Mouse (Mus musculus) thymus, postnatal 0 days (tissue): ENCODE measurements around the gene 2310050C09Rik. TPM values are rescaled to one million over a fixed set of nuclear protein-coding genes. Genes with fewer than 3 reads are reported as not detected.

Experiments used
- DNase-seq: peaks from one replicate; pipeline ENCODE4 v3.0.0-alpha.2; 2015; ENCODE audit warnings: low spot score
- polyA plus RNA-seq: library from polyadenylated mRNA; unstranded; fragments of >200 nt; fragmentation: Nextera tagmentation; extraction: Ambion mirVana; gene quantifications from 2 replicates; pipeline ENCODE4 v1.2.1, GENCODE M21; 2015

2310050C09Rik gene
- 0.19 TPM in 1 of 2 replicates, not detected in the other for polyA plus RNA-seq

GRCm38 (mm10) chr3:92870116-92870515 lies at the start of gene 2310050C09Rik:
Gene 2310050C09Rik (minus strand): TSS chr3:92870216.
- DNase-seq: no peak

- DNase-seq: no peak
These were observed 37.6 kb upstream of the 2310050C09Rik start for GRCm38 (mm10) chr3:92907571-92907970.

GRCm38 (mm10) chr3:92905182-92905581 lies 35.2 kb upstream of the 2310050C09Rik start:
- DNase-seq: no peak

- DNase-seq: no peak
These were observed 33.6 kb upstream of the 2310050C09Rik start for GRCm38 (mm10) chr3:92903640-92904039.

GRCm38 (mm10) chr3:92902992-92903391 lies 33.0 kb upstream of the 2310050C09Rik start:
- no peak for DNase-seq

- DNase-seq: no peak
These were observed 24.5 kb upstream of the 2310050C09Rik start for GRCm38 (mm10) chr3:92894489-92894888.

- no peak for DNase-seq
These were observed 24.0 kb upstream of the 2310050C09Rik start for GRCm38 (mm10) chr3:92894063-92894462.

- no peak for DNase-seq
These were observed 4.2 kb upstream of the 2310050C09Rik start for GRCm38 (mm10) chr3:92874180-92874579.

- no peak for DNase-seq
These were observed 18.8 kb downstream of the 2310050C09Rik start, which contains the start of gene Lce1l for GRCm38 (mm10) chr3:92851186-92851585. Gene Lce1l (minus strand): TSS chr3:92851286.

- DNase-seq: no peak
These were observed 42.9 kb downstream of the 2310050C09Rik start, which contains the start of gene Kprp for GRCm38 (mm10) chr3:92827108-92827507. Gene Kprp (minus strand): TSS chr3:92827247.

GRCm38 (mm10) chr3:92825808-92826207 lies 44.2 kb downstream of the 2310050C09Rik start:
- no peak for DNase-seq

Other genes with a start within 250 kb of the 2310050C09Rik start
- gene Lce6a, start 248.6 kb downstream of the 2310050C09Rik start, polyA plus RNA-seq: not detected in 2 replicates
- 0.34 TPM in 1 of 2 replicates, not detected in the other for gene Lce1a1, start 221.9 kb downstream of the 2310050C09Rik start, polyA plus RNA-seq
- not detected in 2 replicates for gene Lce1b, start 213.3 kb downstream of the 2310050C09Rik start, polyA plus RNA-seq
- 0.20 and 0.49 TPM in 2 replicates for gene Lce1a2, start 199.9 kb downstream of the 2310050C09Rik start, polyA plus RNA-seq
- gene Lce1c, start 191.0 kb downstream of the 2310050C09Rik start, polyA plus RNA-seq: not detected in 2 replicates
- gene Lce1d, start 183.0 kb downstream of the 2310050C09Rik start, polyA plus RNA-seq: not detected in 2 replicates
- 0.27 and 0.39 TPM in 2 replicates for gene Lce1e, start 161.1 kb downstream of the 2310050C09Rik start, polyA plus RNA-seq
- not detected in 2 replicates for gene Lce1f, start 149.9 kb downstream of the 2310050C09Rik start, polyA plus RNA-seq
- not detected in 2 replicates for gene Gm38119, start 131.1 kb downstream of the 2310050C09Rik start, polyA plus RNA-seq
- 0.14 TPM in 1 of 2 replicates, not detected in the other for gene Lce1g, start 117.9 kb downstream of the 2310050C09Rik start, polyA plus RNA-seq
- gene Lce1h, start 105.2 kb downstream of the 2310050C09Rik start, polyA plus RNA-seq: 0.21 and 0.50 TPM in 2 replicates
- gene Lce1i, start 91.3 kb downstream of the 2310050C09Rik start, polyA plus RNA-seq: 0.24 and 0.26 TPM in 2 replicates
- 1.4 and 1.5 TPM in 2 replicates for gene Lce1j, start 79.7 kb downstream of the 2310050C09Rik start, polyA plus RNA-seq
- gene Lce1k, start 62.3 kb downstream of the 2310050C09Rik start, polyA plus RNA-seq: not detected in 2 replicates
- 0.04 and 0.10 TPM in 2 replicates for gene Kprp, start 43.0 kb downstream of the 2310050C09Rik start, polyA plus RNA-seq
- not detected in 2 replicates for gene Lce1l, start 18.9 kb downstream of the 2310050C09Rik start, polyA plus RNA-seq
- 0.42 TPM in 1 of 2 replicates, not detected in the other for gene Lce3a, start 56.0 kb upstream of the 2310050C09Rik start, polyA plus RNA-seq
- gene Lce3b, start 62.8 kb upstream of the 2310050C09Rik start, polyA plus RNA-seq: 1.8 and 2.0 TPM in 2 replicates
- gene Lce3c, start 74.3 kb upstream of the 2310050C09Rik start, polyA plus RNA-seq: 0.66 and 1.4 TPM in 2 replicates
- 0.57 and 0.59 TPM in 2 replicates for gene Lce3d, start 87.2 kb upstream of the 2310050C09Rik start, polyA plus RNA-seq
- gene Lce3e, start 96.8 kb upstream of the 2310050C09Rik start, polyA plus RNA-seq: 0.77 and 0.79 TPM in 2 replicates
- gene Lce3f, start 122.0 kb upstream of the 2310050C09Rik start, polyA plus RNA-seq: 0.46 TPM in 1 of 2 replicates, not detected in the other
- 3.1 and 3.9 TPM in 2 replicates for gene Crct1, start 145.5 kb upstream of the 2310050C09Rik start, polyA plus RNA-seq
- gene Lce1m, start 148.8 kb upstream of the 2310050C09Rik start, polyA plus RNA-seq: 0.59 and 1.0 TPM in 2 replicates
- 0.12 and 0.17 TPM in 2 replicates for gene Gm4858, start 198.6 kb upstream of the 2310050C09Rik start, polyA plus RNA-seq